Mouse (Mus musculus): ENCODE data around the gene Clca4a.
"Not testable (repeated sequence)": the region's sequence is repeated elsewhere in the genome, so short reads cannot be mapped to it uniquely, and the experiment has no call there.

Gene Clca4a

DNA sequence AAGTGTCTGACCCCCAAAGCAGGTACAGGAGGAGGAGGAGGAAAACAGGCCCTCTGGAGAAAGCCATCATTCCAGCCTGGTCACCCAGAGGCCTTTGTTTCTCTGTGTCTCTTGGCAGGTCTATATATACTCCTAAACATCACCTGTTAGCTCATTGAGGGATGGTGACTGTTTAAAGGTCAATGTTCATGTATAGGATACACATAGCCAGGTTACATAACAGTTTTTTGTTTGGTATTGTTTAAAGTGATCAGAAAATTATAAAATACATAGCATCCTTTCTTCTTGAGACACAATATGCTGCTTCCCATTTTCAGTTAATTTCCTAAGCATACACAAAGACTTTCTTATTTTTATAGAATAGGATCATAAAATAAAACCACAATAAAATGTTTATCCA is at the start of gene Clca4a:
Gene Clca4a, minus strand, starts transcription at position 101 of the 400 bp plus-strand sequence.
- DNase-seq, result no peak

GRCm38 (mm10) chr3:145017807-145018206 is 43.0 kb upstream of the Clca4a start:
- DNase-seq, result no peak

- no peak for DNase-seq
Observed at GRCm38 (mm10) chr3:145004422-145004821, 29.6 kb upstream of the Clca4a start.

GRCm38 (mm10) chr3:145000912-145001311 is 26.1 kb upstream of the Clca4a start:
- DNase-seq, result no peak

- no peak for DNase-seq
Observed at GRCm38 (mm10) chr3:144993055-144993454, 18.2 kb upstream of the Clca4a start.

GRCm38 (mm10) chr3:144992618-144993017 is 17.8 kb upstream of the Clca4a start:
- DNase-seq, result no peak

DNA sequence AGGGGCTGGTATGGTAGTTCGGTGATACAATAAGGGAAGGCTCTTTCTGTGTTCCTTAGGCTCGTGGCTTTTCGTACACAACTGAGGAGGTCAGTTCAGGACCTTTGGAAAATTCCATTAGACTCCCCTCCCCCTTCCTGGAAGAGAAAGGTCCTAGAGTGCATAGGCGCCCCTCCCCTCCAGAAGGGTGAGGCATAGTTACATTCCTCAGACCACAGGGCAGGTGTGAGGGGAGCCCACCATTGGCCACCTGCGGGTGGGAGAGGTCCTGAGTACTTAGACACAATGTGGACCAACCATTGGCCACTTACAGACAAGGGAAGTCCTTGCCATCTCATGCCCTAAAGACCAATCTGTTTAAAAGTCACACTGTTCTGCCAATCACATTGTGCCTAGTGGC is 11.0 kb upstream of the Clca4a start:
- DNase-seq, result no peak

DNA sequence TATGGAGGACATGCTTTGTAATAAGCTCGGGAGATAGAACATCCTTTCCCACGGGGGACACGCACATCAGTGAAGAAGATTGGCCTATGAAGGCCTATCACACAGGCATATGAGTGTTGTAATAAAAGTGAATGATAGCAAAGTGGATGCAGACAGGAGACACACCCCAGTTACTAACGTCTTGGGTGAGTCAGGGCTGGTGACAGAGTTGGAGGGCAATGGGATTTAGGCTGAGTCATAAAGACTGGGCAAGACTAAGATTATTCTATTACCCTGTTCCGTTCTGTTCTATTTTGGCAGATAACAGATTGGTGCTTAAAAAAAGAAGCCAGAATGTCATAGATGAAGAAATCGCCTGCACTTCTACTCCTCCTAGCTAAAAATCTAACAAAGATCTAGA is 5.7 kb upstream of the Clca4a start:
- no peak for DNase-seq

GRCm38 (mm10) chr3:144977631-144978030 is 2.8 kb upstream of the Clca4a start:
- DNase-seq, result no peak

DNA sequence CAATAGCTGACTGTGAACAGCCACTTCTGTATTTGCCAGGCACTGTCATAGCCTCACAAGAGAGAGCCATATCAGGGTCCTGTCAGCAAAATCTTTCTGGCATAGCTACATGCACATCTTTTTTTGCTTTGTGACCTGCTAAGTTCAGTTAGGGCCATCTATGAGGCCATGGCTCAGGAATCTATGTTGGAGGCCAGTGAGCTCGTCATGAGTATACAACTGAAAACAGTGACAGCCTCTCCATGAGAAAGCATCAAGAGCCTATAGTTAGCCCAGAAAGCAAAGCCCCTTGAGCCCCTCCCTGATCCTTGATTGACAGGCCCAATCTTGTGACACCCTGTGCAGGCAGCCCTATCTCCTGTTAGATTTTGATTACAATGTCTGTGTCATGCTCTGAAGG is 1.2 kb upstream of the Clca4a start:
- no peak for DNase-seq

GRCm38 (mm10) chr3:144971553-144972270 is 3.1 kb downstream of the Clca4a start:
- no peak for DNase-seq

- no peak for DNase-seq
Observed at GRCm38 (mm10) chr3:144969755-144970154, 5.1 kb downstream of the Clca4a start.

GRCm38 (mm10) chr3:144966074-144966473 is 8.8 kb downstream of the Clca4a start:
- DNase-seq, result no peak

DNA sequence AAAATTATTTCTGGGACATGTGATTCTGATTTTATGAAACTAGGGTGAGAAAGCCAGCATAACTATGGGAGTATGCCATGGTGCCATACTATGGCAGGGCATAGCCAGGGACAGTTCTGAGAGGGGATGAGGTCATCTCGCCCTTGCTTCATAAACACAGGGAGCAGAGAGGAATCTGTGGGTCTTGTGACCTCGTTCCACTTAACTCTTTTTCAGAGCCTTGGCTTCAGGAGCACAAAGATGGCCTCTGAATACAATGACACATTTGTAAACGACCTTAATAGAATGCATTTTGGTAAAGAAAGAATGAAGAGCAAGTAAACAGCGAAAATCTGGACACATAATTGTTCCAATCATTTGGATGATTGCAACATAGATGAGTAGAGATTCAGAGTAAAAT is 24.0 kb downstream of the Clca4a start:
- no peak for DNase-seq

GRCm38 (mm10) chr3:144947376-144947775 is 27.5 kb downstream of the Clca4a start:
- DNase-seq, result not testable (repeated sequence)

DNA sequence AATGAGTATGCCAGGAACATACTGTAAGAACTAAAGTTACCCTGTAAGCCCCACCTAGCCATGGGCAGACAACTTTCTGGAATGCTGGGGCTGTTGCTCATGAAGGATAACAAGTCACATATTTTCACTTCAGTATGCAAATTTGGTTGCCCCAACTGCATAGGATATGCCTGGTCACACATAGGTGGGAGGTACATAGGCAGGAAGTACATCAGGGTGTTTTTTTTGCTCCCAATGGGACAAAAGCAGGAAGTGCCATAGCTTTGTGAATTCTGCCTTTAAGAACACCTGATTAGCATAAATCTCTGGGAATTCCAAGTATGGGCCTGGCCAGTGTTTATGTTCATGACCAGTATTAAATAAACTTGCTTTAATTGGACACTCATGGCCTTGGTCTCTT is 41.2 kb downstream of the Clca4a start:
- DNase-seq, result not testable (repeated sequence)

GRCm38 (mm10) chr3:144933011-144933491 is 41.8 kb downstream of the Clca4a start:
- no peak for DNase-seq

- DNase-seq, result no peak
Observed at GRCm38 (mm10) chr3:144932335-144932734, 42.5 kb downstream of the Clca4a start, which contains the start of gene Clca4b. Gene Clca4b, minus strand, starts transcription at chr3:144932529.

DNA sequence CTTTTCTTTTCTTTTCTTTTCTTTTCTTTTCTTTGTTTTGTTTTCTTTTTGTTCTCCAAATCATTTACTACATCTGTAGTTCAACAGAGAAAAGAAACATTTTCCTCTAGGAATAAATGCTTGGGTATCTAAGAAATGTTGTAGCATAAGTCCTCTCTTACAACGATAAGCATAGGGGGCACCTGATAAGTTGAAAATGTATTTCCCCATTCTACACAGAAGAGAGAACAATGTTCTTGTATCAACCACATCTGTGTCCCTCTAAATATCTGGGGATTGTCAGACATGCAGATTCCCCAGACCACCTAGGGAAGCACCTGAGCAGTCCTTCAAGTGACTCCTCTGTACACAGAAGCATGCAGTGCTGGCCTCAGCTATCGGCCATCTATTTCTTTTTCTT is 60.8 kb downstream of the Clca4a start:
- DNase-seq, result no peak
